Mouse (Mus musculus): ENCODE measurements at regions not wholly inside any gene's neighbourhood (a gene's known extent, or its start where the extent isn't known, plus 50 kb on each side); places are given as distances from the start of the nearest gene placed in this dataset.

DNA sequence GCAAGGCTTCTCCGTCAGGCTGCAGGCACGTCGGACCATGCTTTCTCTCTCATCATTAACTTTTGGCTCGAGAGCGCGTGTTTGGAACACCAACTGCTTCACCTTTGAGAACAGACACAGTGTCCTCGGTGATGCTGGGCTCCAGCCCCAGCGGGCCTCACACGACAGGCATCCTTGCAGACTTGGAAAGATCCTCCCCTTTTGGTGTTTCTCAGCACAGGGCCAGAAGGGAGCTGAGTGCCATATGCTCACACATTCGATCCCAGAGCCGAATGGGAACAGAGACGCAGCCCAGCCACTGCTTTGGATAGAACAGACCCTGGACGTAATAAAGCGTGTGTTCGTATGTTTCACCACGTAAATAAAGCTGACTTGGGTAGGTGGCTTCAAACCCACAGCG is 389.1 kb downstream of the Vrk1 start:
- DNase-seq (ENCODE audit: low read depth, low spot score) = no peak

DNA sequence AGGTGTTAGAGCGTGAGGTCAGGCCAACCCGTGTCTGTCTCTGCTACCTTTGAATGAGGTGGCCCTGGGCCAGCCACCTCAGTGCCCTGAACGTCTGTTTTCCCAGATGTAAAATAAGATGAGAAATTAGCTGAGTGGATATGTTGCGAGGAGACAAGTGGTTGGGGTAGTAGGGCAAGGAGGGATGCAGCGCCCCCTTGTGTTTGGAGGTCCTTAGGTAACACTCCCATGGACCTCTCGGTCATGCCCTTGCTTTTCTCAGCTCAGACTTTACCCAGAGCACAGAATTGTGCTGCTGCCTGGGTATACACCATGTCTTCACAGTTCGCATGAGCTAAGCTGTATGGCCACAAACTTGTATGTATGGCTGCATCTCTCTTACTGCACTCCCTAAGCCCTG is 401.0 kb downstream of the Vrk1 start:
- DNase-seq (ENCODE audit: low read depth, low spot score) = no peak

DNA sequence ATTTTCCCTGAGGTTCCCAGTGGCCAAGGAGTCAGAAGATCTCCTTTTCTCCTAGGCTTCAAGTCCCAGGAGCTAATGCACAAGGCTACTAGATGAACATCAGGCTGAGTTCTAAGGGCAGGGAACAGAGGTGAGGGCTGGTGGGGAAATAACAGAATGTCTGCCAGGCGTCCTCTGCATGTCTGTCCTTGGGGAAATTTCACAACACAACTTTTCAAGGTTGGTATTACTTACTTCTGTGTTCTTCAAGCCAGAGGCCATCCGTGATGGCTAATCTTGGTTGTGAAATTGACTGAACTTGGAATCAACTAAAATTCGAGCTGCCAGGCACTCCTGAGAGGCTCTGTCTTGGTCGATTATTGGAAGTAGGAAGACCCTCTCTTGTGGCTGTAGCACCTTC is 416.6 kb downstream of the Vrk1 start:
- no peak for DNase-seq (ENCODE audit: low read depth, low spot score)

DNA sequence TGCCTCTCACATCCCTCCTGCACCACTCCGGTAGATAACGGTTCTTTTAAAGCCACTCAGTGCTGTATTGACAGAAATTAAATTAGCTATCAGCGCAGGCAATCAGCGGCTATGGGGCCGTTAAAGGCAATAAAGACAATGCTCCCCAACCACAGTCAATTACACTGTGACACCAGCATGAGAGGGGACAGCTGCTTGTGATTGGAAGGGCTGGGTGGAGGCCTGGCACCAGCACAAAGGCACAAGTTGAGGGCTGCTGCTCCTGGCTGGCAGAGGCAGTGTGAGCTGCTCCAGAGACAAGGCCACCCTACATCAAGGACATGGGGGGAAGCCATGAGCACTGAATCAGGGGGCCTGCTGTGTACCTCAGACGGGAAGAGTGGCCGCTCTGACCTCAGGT is 420.0 kb downstream of the Vrk1 start:
- no peak for DNase-seq (ENCODE audit: low read depth, low spot score)

DNA sequence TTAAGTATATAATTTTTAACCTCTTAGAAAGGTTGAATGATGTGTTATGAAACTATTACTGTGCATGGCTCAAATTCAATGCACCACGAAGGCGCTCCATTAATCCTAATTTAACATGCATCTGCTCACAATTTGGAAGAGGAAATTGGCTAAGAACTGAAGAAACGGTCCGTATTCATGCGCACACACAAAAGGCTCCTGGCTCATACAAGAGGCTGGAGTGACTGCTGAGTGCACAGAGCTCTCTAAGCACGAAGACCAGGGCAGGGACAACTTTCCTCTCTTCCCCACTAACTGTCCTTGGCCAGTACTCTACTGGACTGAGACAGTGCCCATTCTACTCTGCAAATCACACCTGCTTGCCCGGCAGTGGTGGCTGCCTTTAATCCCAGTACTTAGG is 435.1 kb downstream of the Vrk1 start:
- peak; percentile 27 for DNase-seq (ENCODE audit: low read depth, low spot score)

DNA sequence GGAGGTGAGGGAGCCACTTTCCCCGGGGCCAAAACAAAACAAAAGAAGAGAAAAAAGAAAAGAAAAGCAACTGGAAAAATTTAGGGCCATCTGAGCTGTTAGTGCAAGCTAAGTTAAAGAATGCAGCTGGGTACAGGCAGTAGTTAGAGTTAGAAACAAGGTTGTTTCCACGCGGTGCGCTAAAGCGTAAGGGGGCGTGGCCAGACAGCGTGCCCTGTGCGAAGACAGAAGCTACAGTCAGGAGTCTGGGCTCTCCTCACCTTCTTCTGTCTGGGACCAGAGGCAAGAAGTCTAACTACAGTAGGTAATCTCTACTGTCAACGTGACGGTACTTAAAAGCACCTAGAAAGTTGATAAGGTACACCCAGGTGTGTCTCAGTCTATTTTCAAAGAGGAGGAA is 435.9 kb downstream of the Vrk1 start:
- DNase-seq (ENCODE audit: low read depth, low spot score) = no peak

DNA sequence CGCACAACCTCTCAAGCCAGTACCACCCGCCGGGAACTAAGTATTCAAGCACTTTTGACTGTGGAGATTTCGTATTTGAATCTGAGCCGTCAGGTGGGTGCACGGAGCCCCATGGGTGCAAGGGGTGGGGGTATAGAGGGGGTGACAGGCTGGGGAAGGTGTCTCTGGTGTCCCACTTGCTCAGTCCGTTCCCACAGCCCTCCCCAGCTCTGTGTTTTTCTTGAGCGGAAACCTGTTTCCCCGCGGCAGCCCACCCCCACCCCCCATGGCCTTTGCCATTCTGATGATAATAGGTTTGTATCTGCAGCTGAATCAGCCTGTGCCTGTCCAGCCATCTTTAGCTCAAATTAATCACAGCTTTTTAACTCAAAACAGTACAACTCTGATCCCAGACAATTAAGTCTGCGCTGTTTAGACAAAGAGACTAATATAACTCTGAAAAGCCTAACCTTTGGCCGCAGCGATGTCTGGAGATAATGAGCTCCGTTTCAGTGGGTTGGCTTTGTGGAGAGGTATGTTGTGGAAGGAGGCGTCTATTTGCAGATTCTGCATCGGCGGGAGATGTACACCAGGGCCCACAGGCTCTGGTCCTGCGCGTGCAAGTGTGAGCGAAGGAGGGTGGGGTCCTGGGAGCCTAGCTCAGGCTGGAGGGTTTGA is 437.0 kb downstream of the Vrk1 start:
- no peak for DNase-seq (ENCODE audit: low read depth, low spot score)

DNA sequence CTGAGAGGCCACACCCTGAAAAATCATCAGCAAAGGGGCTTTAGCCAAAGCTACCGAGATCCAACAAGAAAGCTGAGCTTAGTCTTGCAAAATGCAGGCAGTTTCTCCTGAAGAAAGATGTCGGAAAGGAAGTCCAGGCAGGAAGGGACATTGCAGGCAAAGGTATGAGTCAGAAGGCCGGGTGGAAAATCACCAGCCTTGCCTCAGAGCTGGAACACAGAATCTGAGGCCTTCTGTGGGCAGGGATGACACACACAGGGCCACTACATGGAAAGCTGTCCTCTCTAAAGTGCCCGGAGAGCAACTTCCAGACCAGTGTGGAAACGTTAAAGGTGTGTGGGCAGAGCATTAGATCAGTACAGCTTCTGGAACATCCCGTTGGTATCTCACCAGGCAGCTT is 438.5 kb downstream of the Vrk1 start:
- DNase-seq (ENCODE audit: low read depth, low spot score) = no peak

DNA sequence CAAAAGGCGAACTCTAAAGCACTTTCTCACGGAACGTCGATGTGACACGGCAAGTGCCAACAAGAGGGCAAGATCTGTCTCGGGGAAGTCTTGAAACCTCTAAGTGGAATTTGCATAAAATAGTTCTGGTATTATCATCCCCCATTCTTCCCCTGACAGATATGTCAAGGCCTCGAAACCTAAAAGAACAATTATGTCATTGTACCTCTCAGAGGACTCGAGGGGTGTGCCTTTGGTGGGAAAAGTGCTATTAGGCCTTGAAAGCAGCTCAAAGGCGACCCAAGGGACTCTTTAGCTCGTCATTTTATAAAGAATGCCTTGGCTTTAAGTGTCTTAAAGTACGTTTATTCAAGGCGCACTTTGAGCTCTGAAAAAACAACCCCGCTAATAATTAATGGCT is 443.5 kb downstream of the Vrk1 start:
- no peak for DNase-seq (ENCODE audit: low read depth, low spot score)

DNA sequence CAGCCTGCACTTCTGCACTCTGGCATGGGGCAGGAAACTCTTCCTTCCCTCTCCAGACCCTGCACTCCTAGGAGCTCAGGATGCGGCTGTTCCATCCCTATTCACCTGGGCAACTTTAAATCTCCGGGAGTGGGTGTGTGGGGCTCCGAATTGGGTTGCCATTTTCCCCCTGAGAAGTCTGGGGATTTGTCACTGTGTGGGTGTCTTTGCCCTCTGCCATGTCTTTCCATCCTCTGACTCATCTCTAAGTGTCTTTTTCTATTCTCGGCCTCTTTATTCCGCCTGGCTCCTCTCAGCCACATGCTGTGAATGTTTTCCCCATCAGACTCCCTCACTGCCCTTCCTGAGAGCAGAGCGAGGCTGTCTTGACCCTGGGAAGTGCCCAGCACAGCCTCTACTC is 448.2 kb downstream of the Vrk1 start:
- DNase-seq (ENCODE audit: low read depth, low spot score) = no peak

DNA sequence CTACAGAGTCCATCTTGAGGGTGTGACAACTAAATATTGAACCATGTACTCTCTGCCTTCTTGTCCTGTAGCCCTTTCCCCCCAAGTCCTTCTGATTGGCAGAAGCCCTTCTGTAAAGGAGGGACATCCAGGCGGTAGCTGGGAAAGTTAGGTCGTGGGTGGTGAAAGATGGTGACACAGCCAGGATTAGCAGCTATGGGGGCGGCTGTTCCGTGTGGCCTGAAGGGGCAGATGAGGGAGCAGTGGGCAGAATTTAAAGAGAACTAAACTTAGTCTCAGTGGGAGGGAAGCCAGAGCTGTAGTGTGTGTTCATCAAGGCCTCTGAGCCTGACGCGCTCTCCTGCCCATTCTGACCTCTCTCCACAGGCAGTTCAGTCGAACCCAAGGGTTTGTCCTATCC is 450.6 kb downstream of the Vrk1 start:
- no peak for DNase-seq (ENCODE audit: low read depth, low spot score)

DNA sequence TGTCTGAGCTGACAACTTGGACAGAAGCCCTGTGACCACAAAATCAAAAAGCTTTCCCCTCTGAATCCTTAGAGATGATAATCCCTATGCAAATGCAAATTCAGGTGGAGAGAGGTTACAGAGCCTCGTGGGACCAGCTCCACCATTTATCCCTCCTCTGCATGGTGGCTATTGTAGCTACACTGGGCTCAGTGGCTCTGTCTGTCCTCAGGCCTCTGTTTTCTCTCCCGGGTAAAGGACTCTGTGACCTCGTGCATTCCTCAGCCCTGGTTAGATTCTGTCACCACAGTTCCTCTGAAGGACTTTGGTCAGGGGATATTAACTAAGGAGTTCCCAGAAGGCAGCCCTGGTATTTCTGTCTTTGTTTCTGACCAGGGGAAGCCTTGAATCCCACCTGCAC is 452.3 kb downstream of the Vrk1 start:
- DNase-seq (ENCODE audit: low read depth, low spot score) = no peak

DNA sequence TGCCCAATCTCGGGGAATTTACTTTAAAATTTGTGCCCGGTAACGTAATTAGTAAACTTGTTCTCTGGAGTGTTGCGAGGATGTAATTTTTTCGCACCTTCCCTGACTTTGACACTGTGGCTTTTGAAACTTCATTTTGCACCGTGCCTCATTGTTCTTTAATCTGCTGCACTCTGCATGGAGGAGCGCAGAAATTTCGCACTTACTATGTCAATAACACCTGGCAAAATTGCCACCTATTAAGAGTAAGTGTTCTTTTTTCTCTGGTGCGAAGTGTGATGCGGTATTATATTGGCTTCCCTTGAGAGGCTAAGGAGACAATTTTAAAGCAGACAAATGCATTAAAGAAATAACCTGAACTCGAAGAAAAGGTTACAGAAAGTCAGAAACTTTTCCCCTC is 454.7 kb downstream of the Vrk1 start:
- DNase-seq (ENCODE audit: low read depth, low spot score) = no peak

DNA sequence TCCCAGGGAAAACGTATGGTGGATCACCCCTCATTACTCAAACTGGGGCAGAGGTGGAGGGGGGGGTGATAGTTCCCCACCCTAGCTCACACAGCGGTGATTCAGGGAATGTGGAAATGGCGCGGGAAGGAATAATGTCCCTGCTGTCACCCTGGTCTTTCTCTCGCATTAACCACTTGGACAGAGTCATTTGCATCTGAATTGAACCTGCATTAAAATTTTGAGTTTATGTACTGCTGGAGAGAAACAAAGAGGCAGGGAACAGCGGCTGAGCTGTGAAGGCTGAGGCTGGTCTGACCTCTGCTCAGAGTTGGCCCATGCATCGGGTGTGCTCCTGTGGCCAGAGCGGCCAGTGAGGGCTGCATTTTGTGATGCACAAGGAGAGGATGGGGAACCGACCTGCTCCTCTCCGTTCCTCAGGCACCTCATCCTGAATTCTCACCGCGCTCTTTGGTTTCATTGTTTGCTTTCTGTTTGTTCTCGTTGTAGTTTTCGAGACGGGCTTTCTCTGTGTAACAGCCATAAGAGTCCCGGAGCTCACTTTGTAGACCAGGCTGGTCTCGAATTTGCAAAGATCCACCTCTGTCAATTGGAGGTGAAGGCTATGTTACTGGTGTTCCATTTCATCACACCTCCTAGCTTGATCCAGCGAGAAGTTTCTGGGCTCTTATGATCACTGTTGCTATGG is 458.3 kb downstream of the Vrk1 start:
- no peak for DNase-seq (ENCODE audit: low read depth, low spot score)

DNA sequence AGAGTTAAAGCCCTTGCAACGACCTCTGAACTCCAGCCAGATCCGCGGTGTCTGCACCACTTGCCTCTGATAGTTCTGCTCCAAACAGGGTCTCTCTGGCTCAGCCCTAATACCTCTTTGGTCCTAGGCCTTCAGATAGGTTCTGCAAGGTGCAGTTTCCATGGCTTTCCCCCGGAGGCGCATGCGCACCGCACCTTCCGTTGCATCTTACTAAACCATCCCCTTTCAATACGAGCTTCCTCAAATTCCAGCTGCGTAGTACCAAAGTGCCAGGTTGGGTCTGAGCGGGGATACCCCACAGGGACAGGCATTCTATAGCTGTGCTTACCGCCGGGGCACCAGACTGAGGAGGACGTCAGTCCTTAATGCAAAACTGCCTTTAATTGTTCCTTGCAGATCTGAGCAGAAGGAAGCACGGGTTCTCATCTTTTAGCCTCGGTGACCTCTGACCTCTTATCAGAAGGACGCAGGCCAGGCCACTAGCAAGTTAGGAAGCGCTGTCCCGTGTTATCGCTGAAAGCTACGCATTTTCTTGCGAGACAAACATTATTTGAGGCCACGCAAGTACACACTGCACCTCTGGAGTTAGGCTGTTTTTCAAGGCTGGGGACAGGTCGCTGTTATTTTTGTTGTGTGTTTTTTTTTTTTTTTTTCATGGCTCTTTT is 464.6 kb downstream of the Vrk1 start:
- peak; percentile 44 for DNase-seq (ENCODE audit: low read depth, low spot score)

DNA sequence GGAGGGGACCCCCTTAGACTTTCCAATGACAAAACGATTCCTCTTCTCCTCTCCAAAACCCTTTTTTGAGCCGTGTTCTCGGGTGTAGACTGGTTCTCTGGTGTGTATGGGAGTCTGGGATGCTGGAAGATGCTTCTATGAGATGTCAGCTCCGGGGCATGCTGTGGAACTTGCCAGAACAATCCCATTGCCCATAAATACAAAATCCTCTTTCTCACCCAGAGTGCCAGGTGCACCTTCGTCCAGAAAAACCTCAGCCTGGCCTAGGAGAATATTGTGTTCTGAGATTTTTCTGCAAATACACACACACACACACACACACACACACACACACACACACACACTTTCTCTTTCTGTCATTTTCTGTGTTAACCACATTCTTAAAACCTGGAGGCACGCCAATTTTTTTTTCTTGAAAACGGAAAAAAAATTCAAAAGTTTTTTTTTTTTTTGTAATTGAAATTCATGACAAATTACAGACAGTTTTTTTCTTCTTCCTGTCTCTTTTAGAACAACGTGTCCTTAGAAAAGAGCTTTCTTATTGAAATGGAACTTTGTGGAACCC is 465.5 kb downstream of the Vrk1 start:
- DNase-seq (ENCODE audit: low read depth, low spot score) = no peak

DNA sequence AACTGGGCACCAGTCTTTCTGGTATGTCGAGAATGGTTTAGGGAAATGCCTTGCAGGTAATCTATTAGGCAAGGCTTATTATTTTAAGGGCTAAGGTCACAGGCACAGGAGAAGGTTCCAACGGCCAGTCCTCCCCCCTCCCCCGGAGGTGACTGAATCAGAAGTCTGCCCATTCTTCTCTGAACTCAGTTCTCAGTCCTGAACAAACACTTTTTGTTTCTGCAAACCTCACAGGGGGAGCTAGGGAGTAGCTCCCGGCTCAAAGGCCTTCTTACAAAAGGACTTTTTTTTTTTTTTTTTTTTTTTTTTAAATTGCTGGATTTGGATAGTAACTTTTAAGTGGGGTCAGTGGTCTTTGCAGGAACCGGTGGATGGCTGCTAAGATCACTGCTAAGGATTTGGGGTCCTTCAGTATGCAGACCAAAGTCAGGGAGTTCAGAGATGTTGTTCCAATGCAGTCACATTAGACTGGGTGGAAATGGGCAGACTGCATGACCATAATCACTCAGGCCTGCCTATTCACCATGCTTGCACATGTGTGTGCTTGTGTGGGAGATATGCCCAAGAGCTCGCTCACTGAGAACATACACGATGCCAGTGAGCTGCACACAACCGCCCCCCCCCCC is 467.1 kb downstream of the Vrk1 start:
- DNase-seq (ENCODE audit: low read depth, low spot score) = no peak

DNA sequence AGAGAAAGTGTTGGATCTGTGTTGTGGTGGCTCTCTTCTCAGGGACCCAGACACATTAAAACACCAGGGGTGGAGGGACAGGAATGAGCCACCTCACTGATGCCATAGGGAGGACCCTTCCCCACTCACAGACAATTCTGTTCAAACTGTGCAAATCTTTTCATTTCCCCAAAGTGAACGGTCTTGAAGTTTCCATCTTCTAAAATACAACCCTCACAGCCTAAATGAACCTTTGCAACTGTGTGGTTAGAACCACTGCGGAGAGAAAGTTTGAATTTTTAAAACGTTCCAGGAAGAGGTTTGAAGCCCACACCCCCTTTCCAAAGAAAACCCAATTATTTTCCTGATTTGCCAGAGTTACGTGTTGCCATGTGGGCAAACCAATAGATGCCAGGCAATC is 467.7 kb downstream of the Vrk1 start:
- no peak for DNase-seq (ENCODE audit: low read depth, low spot score)

DNA sequence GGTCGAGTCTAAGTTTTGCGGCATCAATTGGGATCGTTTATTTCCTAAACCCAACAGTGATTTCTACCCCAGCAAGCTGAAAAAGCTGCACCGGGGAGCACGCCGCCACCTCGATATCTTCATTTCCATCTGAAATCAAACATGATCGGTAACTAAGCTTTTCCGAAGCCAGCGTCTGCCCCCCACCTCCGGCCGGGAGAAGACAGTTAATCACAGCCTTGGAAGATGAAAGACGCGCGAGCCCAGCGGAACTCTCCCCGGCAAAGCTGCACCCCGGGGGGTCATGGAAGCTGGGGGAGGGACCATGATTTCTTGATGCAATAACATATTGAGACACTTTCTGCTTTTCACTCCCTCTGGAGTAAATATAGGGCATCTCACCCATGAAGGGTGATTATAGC is 468.4 kb downstream of the Vrk1 start:
- no peak for DNase-seq (ENCODE audit: low read depth, low spot score)

DNA sequence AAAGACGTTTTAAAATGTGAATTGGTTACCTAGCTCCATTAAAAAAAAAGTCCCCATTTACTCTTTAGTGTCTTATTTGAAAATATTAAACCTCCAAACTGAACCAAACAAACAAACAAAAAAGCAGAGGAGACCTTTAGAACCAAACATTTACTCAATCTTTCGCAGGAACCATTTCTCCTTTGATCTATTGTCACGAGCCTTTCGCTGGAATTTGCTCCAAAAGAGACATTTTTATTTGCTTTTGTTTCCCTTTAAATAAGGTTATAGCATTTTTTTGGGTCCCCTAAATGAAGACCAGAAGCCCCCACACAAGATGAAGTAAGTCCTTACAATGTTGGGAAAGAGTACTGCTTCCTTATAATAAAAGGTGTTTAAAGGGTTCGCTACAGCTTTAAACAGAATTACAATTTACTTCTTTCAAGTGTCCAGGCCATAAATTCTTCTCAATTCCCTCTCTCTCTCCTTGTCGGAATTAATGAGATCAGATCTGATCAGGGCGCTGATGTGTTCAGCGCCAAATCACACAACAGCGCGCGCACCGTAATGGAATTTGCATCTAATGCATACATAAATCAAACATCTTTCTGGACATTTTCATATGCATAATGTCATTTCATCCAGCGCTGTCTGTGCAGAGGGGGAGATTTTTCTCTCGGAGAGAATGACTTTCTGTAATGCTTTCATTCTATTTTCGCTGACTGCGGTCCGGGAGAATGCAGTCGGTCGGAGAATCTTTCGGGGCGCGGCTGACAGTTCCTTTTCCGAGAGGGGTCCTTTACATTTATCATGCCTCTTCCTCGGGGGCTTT is 469.2 kb downstream of the Vrk1 start:
- peak; percentile 35 for DNase-seq (ENCODE audit: low read depth, low spot score)

DNA sequence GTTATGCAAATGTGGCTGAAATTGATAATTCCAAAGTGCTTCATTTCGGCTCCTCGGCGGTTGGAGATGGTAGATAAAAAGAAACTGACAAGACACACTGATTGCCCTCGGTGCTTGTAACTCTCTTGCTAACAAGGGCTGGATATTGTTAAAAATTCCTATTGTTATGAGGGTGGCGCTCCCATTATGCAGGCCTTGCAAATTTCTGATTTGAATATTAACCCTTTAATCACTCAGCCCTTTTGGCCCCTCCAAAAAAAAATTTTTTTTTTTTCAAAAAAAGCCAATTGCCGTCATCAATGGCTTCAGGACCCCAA is 469.8 kb downstream of the Vrk1 start:
- DNase-seq (ENCODE audit: low read depth, low spot score) = no peak

Measured in forelimb bud, embryonic 11.5 days (tissue).